Mouse (Mus musculus) C2C12 (cell line): Measurements from ENCODE around the gene Zfand5.

Experiments used
- CEBPB ChIP-seq: IDR thresholded peaks from one replicate; pipeline ENCODE4 v1.6.1; 2011; ENCODE audit warnings: low read depth, mild to moderate bottlenecking, control low read depth, moderate library complexity
- CTCF ChIP-seq: IDR thresholded peaks from one replicate; pipeline ENCODE4 v1.5.1; 2011; ENCODE audit not compliant: control insufficient read depth, insufficient read depth, insufficient read length
- MAX ChIP-seq: IDR thresholded peaks from one replicate; pipeline ENCODE4 v1.6.1; 2011; ENCODE audit warnings: mild to moderate bottlenecking, control low read depth
- MYOD1 ChIP-seq: IDR thresholded peaks from one replicate; pipeline ENCODE4 v1.6.1; 2011; ENCODE audit warnings: low read depth; ENCODE audit not compliant: control insufficient read depth, insufficient read length
- USF1 ChIP-seq: IDR thresholded peaks from one replicate; pipeline ENCODE4 v1.6.1; 2011; ENCODE audit warnings: low read depth, mild to moderate bottlenecking, control low read depth, moderate library complexity

- TF ChIP-seq CTCF (no peak), USF1 (no peak), MAX (no peak), CEBPB (no peak), MYOD1 (no peak)
These were observed at the start of gene Zfand5 for GRCm38 (mm10) chr19:21271741-21272654.
